In the genomic region with DNA sequence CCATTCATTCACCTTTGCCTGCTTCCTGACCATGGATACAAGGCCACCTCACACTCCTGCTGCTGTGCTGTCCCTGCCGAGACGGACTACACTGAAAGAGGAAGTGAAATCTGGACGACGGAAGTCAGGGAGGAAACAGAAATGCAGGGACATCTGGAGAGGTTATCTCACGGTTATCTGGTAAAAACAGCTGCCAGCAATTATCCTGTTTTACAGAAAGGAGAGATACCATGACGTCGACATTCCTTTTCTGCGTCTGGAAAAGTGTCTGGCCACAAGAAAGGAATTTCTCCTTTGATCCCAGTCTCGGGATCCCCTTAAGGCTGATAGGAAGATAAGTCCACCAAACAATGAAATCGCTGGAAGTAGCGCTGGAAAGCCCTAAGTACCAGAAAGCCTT, we compare ENCODE assay signal across 13 mouse cellular contexts. TPM values are rescaled to one million over a fixed set of nuclear protein-coding genes. Genes with fewer than 3 reads are reported as not detected.
DNase-seq lines count a peak whose midpoint lies in the region; ATAC-seq and TF ChIP-seq lines count a peak whose summit lies in the region.
"Had no signal": no experiment of that assay in that cellular context is flagged by ENCODE, and none has a peak within 500 bp of the region (broad histone marks: within the 10 kb centered on the region; RNA-seq: fewer than 3 reads in every experiment).

No protein-coding gene starts in this region.

- H3K4me1 ChIP-seq in heart, embryonic 11.5 days (ENCODE audit: control insufficient read depth, insufficient read depth, low read length): no peaks in the 10 kb centered on the region
- no peaks in the 10 kb centered on the region for H3K4me1 ChIP-seq in heart, postnatal 0 days (ENCODE audit: control insufficient read depth, insufficient read depth)
- H3K4me1 ChIP-seq in midbrain, embryonic 14.5 days (ENCODE audit: control insufficient read depth, insufficient read depth, low read length): no peaks in the 10 kb centered on the region
- H3K4me1 ChIP-seq: hindbrain, embryonic 15.5 days had no signal

- peak; percentile 79 for DNase-seq in heart, adult 8-10 months (ENCODE audit: low spot score)
- peak; percentile 52 to 61 for DNase-seq in spleen, postnatal 36 days (ENCODE audit: low spot score in 2 of 2)
- no peak for DNase-seq in spleen, postnatal 14 days (ENCODE audit: low spot score in 2 of 2)
- DNase-seq in heart, postnatal 0 days (ENCODE audit: low spot score): no peak
- DNase-seq in splenic B cell, adult 2 months (ENCODE audit: low read depth, low spot score): peak; percentile 50
- no peak for DNase-seq in left cerebral cortex, postnatal 36 days (ENCODE audit: low spot score in 2 of 2)
- DNase-seq in midbrain, embryonic 14.5 days: no peak
- DNase-seq: forebrain, postnatal 0 days; liver, postnatal 0 days; right cerebral cortex, postnatal 25 days had no signal

- H3K4me2 ChIP-seq in heart, embryonic 11.5 days: no peak overlapping the region
- H3K4me2 ChIP-seq in heart, postnatal 0 days (ENCODE audit: low read depth, low read length): no peak overlapping the region
- H3K4me2 ChIP-seq in midbrain, embryonic 14.5 days (ENCODE audit: low read length): no peak overlapping the region
- H3K4me2 ChIP-seq: hindbrain, embryonic 15.5 days had no signal

- H3K27ac ChIP-seq in heart, embryonic 11.5 days (ENCODE audit: low read depth, low read length): no peak overlapping the region
- H3K27ac ChIP-seq in heart, postnatal 0 days (ENCODE audit: low read depth): no peak overlapping the region
- no peak overlapping the region for H3K27ac ChIP-seq in midbrain, embryonic 14.5 days (replicated peaks; ENCODE audit: low read depth, low read length)
- H3K27ac ChIP-seq: hindbrain, embryonic 15.5 days had no signal

- no peak overlapping the region for H3K9ac ChIP-seq in heart, embryonic 11.5 days (ENCODE audit: low read depth, low read length)
- H3K9ac ChIP-seq in heart, postnatal 0 days (replicated peaks; ENCODE audit: low read depth, low read length): no peak overlapping the region
- no peak overlapping the region for H3K9ac ChIP-seq in midbrain, embryonic 14.5 days (replicated peaks; ENCODE audit: low read length)
- H3K9ac ChIP-seq: forebrain, postnatal 0 days; hindbrain, embryonic 15.5 days; liver, postnatal 0 days had no signal

- H3K4me3 ChIP-seq in heart, embryonic 11.5 days (ENCODE audit: low read depth, low read length): no peak overlapping the region
- no peak overlapping the region for H3K4me3 ChIP-seq in heart, postnatal 0 days (ENCODE audit: low read depth, low read length)
- no peak overlapping the region for H3K4me3 ChIP-seq in midbrain, embryonic 14.5 days (replicated peaks; ENCODE audit: low read depth, low read length)
- H3K4me3 ChIP-seq: hindbrain, embryonic 15.5 days had no signal

- no peaks in the 10 kb centered on the region for H3K27me3 ChIP-seq in heart, embryonic 11.5 days (ENCODE audit: control insufficient read depth, insufficient read depth, low read length)
- no peaks in the 10 kb centered on the region for H3K27me3 ChIP-seq in heart, postnatal 0 days (ENCODE audit: control insufficient read depth, insufficient read depth, low read length)
- no peaks in the 10 kb centered on the region for H3K27me3 ChIP-seq in splenic B cell, adult 2 months (ENCODE audit: control insufficient read depth, insufficient read depth, low read length, poor library complexity, severe bottlenecking)
- no peaks in the 10 kb centered on the region for H3K27me3 ChIP-seq in midbrain, embryonic 14.5 days (ENCODE audit: control insufficient read depth, insufficient read depth, low read length)
- H3K27me3 ChIP-seq: hindbrain, embryonic 15.5 days had no signal

- peak; percentile 61; the same call in 1 of the 2 replicates for TF ChIP-seq EP300 in heart, postnatal 0 days (IDR thresholded peaks at IDR 0.05; ENCODE audit: low read depth)

- 12% methylated on average over 11 of the region's 11 CpGs for WGBS in heart, embryonic 11.5 days (ENCODE audit: insufficient replicate concordance)
- 15% methylated on average over 11 of the region's 11 CpGs for WGBS in heart, postnatal 0 days
- WGBS in midbrain, embryonic 14.5 days: 66% methylated on average over 11 of the region's 11 CpGs

- no peaks in the 10 kb centered on the region for H3K36me3 ChIP-seq in heart, embryonic 11.5 days (ENCODE audit: control insufficient read depth, insufficient read depth, low read length)
- H3K36me3 ChIP-seq in heart, postnatal 0 days (replicated peaks; ENCODE audit: control insufficient read depth, insufficient read depth, low read length): no peaks in the 10 kb centered on the region
- no peaks in the 10 kb centered on the region for H3K36me3 ChIP-seq in splenic B cell, adult 2 months (ENCODE audit: control insufficient read depth, insufficient read depth, low read length, poor library complexity, severe bottlenecking)
- H3K36me3 ChIP-seq in midbrain, embryonic 14.5 days (ENCODE audit: control insufficient read depth, insufficient read depth, low read length): no peaks in the 10 kb centered on the region
- H3K36me3 ChIP-seq: hindbrain, embryonic 15.5 days had no signal

- peaks cover 3% of the 10 kb centered on the region; the same call in 1 of the 2 replicates for H3K9me3 ChIP-seq in heart, embryonic 11.5 days (replicated peaks; ENCODE audit: control insufficient read depth, low read length)
- no peaks in the 10 kb centered on the region for H3K9me3 ChIP-seq in heart, postnatal 0 days (replicated peaks; ENCODE audit: control insufficient read depth, low read length)
- no peaks in the 10 kb centered on the region for H3K9me3 ChIP-seq in midbrain, embryonic 14.5 days (ENCODE audit: control insufficient read depth, low read length)
- H3K9me3 ChIP-seq: hindbrain, embryonic 15.5 days had no signal

- ATAC-seq in heart, embryonic 11.5 days (replicated peaks; ENCODE audit: insufficient number of reproducible peaks, low FRiP score, low TSS enrichment): no peak
- no peak for ATAC-seq in heart, postnatal 0 days (ENCODE audit: insufficient read depth, low read depth)
- no peak for ATAC-seq in midbrain, embryonic 14.5 days (ENCODE audit: low FRiP score, low TSS enrichment)
- ATAC-seq: forebrain, postnatal 0 days; liver, postnatal 0 days had no signal

- intact Hi-C loops in left cerebral cortex, postnatal 36 days (cut with DNase I): no loop called here

- TF ChIP-seq CTCF in heart, postnatal 0 days (IDR thresholded peaks at IDR 0.05; ENCODE audit: low read depth): no peak

RNA-seq across cellular contexts. Expression of a gene that starts 5.2 kb away (rescaled TPM):
- total RNA-seq in heart, adult 8-10 months (2022): not detected
- polyA plus RNA-seq in heart, embryonic 11.5 days (2014; fragmentation: Nextera tagmentation; extraction: Ambion mirVana): not detected in 2 replicates
- total RNA-seq in heart, postnatal 0 days (2014; rRNA removed; ENCODE audit: low replicate concordance): not detected in 2 replicates
- polyA plus RNA-seq in heart, postnatal 0 days (2015; fragmentation: Nextera tagmentation; extraction: Ambion mirVana): 0.12 and 0.56 TPM in 2 replicates
- total RNA-seq in left cerebral cortex, postnatal 36 days (2021): 1 to 10 TPM; 1.4 TPM
- polyA plus RNA-seq in midbrain, embryonic 14.5 days (2014; fragmentation: Nextera tagmentation; extraction: Ambion mirVana): 0.22 TPM in 1 of 2 replicates, not detected in the other
- polyA plus RNA-seq: liver, postnatal 0 days; neural tube, embryonic 11.5 days had no signal

RNA-seq across cellular contexts. Expression of a gene that starts 5.7 kb away (rescaled TPM):
- 10 to 100 TPM; 37.4 to 51.6 (median 46.4) TPM for total RNA-seq in heart, adult 8-10 months (2022)
- 44.7 and 46.7 TPM in 2 replicates for polyA plus RNA-seq in heart, embryonic 11.5 days (2014; fragmentation: Nextera tagmentation; extraction: Ambion mirVana)
- total RNA-seq in heart, postnatal 0 days (2014; rRNA removed; ENCODE audit: low replicate concordance): 38.9 and 55.6 TPM in 2 replicates
- 40.6 and 44.1 TPM in 2 replicates for polyA plus RNA-seq in heart, postnatal 0 days (2015; fragmentation: Nextera tagmentation; extraction: Ambion mirVana)
- 100 to 1,000 TPM; 183 to 217 TPM for total RNA-seq in left cerebral cortex, postnatal 36 days (2021)
- polyA plus RNA-seq in midbrain, embryonic 14.5 days (2014; fragmentation: Nextera tagmentation; extraction: Ambion mirVana): 90.8 and 92.9 TPM in 2 replicates

Comparison
In these comparisons a context has a peak if more than half of its experiments do, and no peak if none do; other contexts are left out.
1. DNase-seq: peak in heart, adult 8-10 months (single experiment), spleen, postnatal 36 days (2 of 2) and splenic B cell, adult 2 months (single experiment); none in spleen, postnatal 14 days (0 of 2), heart, postnatal 0 days (single experiment), left cerebral cortex, postnatal 36 days (0 of 2) and midbrain, embryonic 14.5 days (single experiment).